Mouse (Mus musculus) neural tube, embryonic 13.5 days (tissue): ENCODE data around the gene Fat1. TPM values are rescaled to one million over a fixed set of nuclear protein-coding genes. Genes with fewer than 3 reads are reported as not detected.

Experiments
- ATAC-seq: fragments of 200-750 bp; cut with Nextera tagmentation; 2 replicates; pipeline ENCODE4 v1.8.0; 2017; ENCODE audit warnings: low read depth, mild to moderate bottlenecking, moderate TSS enrichment, moderate library complexity
- H3K27ac ChIP-seq: fragments of 300-500 bp; sonication (generic); replicated peaks from 2 replicates; pipeline ENCODE4 v1.5.1; 2015; ENCODE audit warnings: moderate library complexity, mild to moderate bottlenecking, inconsistent platforms
- H3K27me3 ChIP-seq: fragments of 300-500 bp; sonication (generic); 2 replicates; pipeline ENCODE4 v1.6.1; 2015; ENCODE audit warnings: mild to moderate bottlenecking, inconsistent platforms
- H3K36me3 ChIP-seq: fragments of 300-500 bp; sonication (generic); 2 replicates; pipeline ENCODE4 v1.6.1; 2015; ENCODE audit warnings: mild to moderate bottlenecking, inconsistent platforms
- H3K4me1 ChIP-seq: fragments of 300-500 bp; sonication (generic); replicated peaks from 2 replicates; pipeline ENCODE4 v1.6.1; 2015; ENCODE audit warnings: inconsistent platforms
- H3K4me2 ChIP-seq: fragments of 300-500 bp; sonication (generic); 2 replicates; pipeline ENCODE4 v1.6.1; 2015; ENCODE audit warnings: inconsistent platforms, mild to moderate bottlenecking, moderate library complexity
- H3K4me3 ChIP-seq: fragments of 300-500 bp; sonication (generic); 2 replicates; pipeline ENCODE4 v1.5.1; 2015; ENCODE audit warnings: mild to moderate bottlenecking, inconsistent platforms
- H3K9ac ChIP-seq: fragments of 300-500 bp; sonication (generic); 2 replicates; pipeline ENCODE4 v1.6.1; 2015; ENCODE audit warnings: moderate library complexity, mild to moderate bottlenecking, inconsistent platforms
- H3K9me3 ChIP-seq: fragments of 300-500 bp; sonication (generic); 2 replicates; pipeline ENCODE4 v1.6.1; 2016; ENCODE audit warnings: inconsistent platforms
- WGBS: fragments of 180-500 bp; shearing (Covaris S2); methylation state at CpG from one replicate; pipeline ENCODE4 v1.1.7; 2015; 5-methylcytosine and 5-hydroxymethylcytosine counted together
- polyA plus RNA-seq: library from polyadenylated mRNA; unstranded; fragments of >200 nt; fragmentation: Nextera tagmentation; extraction: Ambion mirVana; gene quantifications from 2 replicates; pipeline ENCODE4 v1.2.1, GENCODE M21; 2015

The Fat1 gene
- polyA plus RNA-seq, 1 experiment from 2014 or later, result 12.1 TPM

- Histone ChIP-seq H3K36me3 (peaks cover 23% of the 10 kb centered on the region), H3K27ac (no peak overlapping the region), H3K4me3 (no peak overlapping the region), H3K4me1 (no peaks in the 10 kb centered on the region), H3K9me3 (peaks cover 4% of the 10 kb centered on the region; the same call in 1 of the 2 replicates), H3K9ac (no peak overlapping the region), H3K4me2 (no peak overlapping the region), H3K27me3 (no peaks in the 10 kb centered on the region)
- 94% methylated on average over 11 of the region's 11 CpGs for whole genome bisulfite sequencing
- ATAC-seq, result no peak
Observed at GRCm38 (mm10) chr8:45014498-45015067, 79.3 kb downstream of the Fat1 start.

GRCm38 (mm10) chr8:45015876-45016275, 80.6 kb downstream of the Fat1 start:
- no peak overlapping the region for H3K4me2 ChIP-seq
- H3K36me3 ChIP-seq, result peaks cover 11% of the 10 kb centered on the region
- no peak overlapping the region for H3K9ac ChIP-seq
- H3K4me3 ChIP-seq, result no peak overlapping the region
- WGBS, result 85% methylated on average over 8 of the region's 8 CpGs
- H3K27ac ChIP-seq, result no peak overlapping the region
- no peaks in the 10 kb centered on the region for H3K27me3 ChIP-seq
- H3K9me3 ChIP-seq, result no peaks in the 10 kb centered on the region
- H3K4me1 ChIP-seq, result no peaks in the 10 kb centered on the region
- no peak for ATAC-seq

- WGBS, result 81% methylated on average over 5 of the region's 5 CpGs
- Histone ChIP-seq H3K9ac (no peak overlapping the region), H3K4me2 (no peak overlapping the region), H3K36me3 (peaks cover 27% of the 10 kb centered on the region), H3K27ac (no peak overlapping the region), H3K9me3 (peaks cover 10% of the 10 kb centered on the region; the same call in 1 of the 2 replicates), H3K4me1 (no peaks in the 10 kb centered on the region), H3K27me3 (no peaks in the 10 kb centered on the region), H3K4me3 (no peak overlapping the region)
- no peak for ATAC-seq
Observed at GRCm38 (mm10) chr8:45019241-45019640, 84.0 kb downstream of the Fat1 start.

- no peak overlapping the region for H3K9ac ChIP-seq
- H3K9me3 ChIP-seq, result peaks cover 18% of the 10 kb centered on the region
- H3K27ac ChIP-seq, result no peak overlapping the region
- H3K4me2 ChIP-seq, result no peak overlapping the region
- no peak overlapping the region for H3K4me3 ChIP-seq
- H3K36me3 ChIP-seq, result peaks cover 41% of the 10 kb centered on the region
- no peaks in the 10 kb centered on the region for H3K27me3 ChIP-seq
- H3K4me1 ChIP-seq, result no peaks in the 10 kb centered on the region
- no peak for ATAC-seq
- 93% methylated on average over 5 of the region's 5 CpGs for WGBS
Observed at GRCm38 (mm10) chr8:45021171-45021570, 85.9 kb downstream of the Fat1 start.

- peaks cover 18% of the 10 kb centered on the region for H3K9me3 ChIP-seq
- no peak overlapping the region for H3K4me2 ChIP-seq
- H3K4me3 ChIP-seq, result no peak overlapping the region
- no peak for ATAC-seq
- H3K27me3 ChIP-seq, result no peaks in the 10 kb centered on the region
- no peak overlapping the region for H3K9ac ChIP-seq
- WGBS, result 95% methylated on average over 21 of the region's 21 CpGs
- H3K4me1 ChIP-seq, result no peaks in the 10 kb centered on the region
- no peak overlapping the region for H3K27ac ChIP-seq
- H3K36me3 ChIP-seq, result peaks cover 48% of the 10 kb centered on the region
Observed at GRCm38 (mm10) chr8:45021911-45022665, 86.8 kb downstream of the Fat1 start.

- Histone ChIP-seq H3K4me1 (no peaks in the 10 kb centered on the region), H3K27me3 (no peaks in the 10 kb centered on the region), H3K4me2 (no peak overlapping the region), H3K27ac (no peak overlapping the region), H3K9ac (no peak overlapping the region), H3K9me3 (peaks cover 18% of the 10 kb centered on the region), H3K36me3 (peaks cover 72% of the 10 kb centered on the region), H3K4me3 (no peak overlapping the region)
- ATAC-seq, result no peak
- WGBS, result 44% methylated on average over 6 of the region's 6 CpGs
Observed at GRCm38 (mm10) chr8:45028081-45028497, 92.8 kb downstream of the Fat1 start.

- Histone ChIP-seq H3K36me3 (peaks cover 88% of the 10 kb centered on the region), H3K9me3 (no peaks in the 10 kb centered on the region), H3K9ac (no peak overlapping the region), H3K27ac (no peak overlapping the region), H3K4me1 (no peaks in the 10 kb centered on the region), H3K27me3 (no peaks in the 10 kb centered on the region), H3K4me2 (no peak overlapping the region), H3K4me3 (no peak overlapping the region)
- ATAC-seq, result no peak
- WGBS, result 86% methylated on average over 15 of the region's 15 CpGs
Observed at GRCm38 (mm10) chr8:45038350-45038749, 103.1 kb downstream of the Fat1 start.

GRCm38 (mm10) chr8:45044160-45044559, 108.9 kb downstream of the Fat1 start:
- H3K4me3 ChIP-seq, result no peak overlapping the region
- 96% methylated on average over 26 of the region's 26 CpGs for WGBS
- no peaks in the 10 kb centered on the region for H3K27me3 ChIP-seq
- peaks cover 62% of the 10 kb centered on the region for H3K36me3 ChIP-seq
- no peak overlapping the region for H3K9ac ChIP-seq
- H3K27ac ChIP-seq, result no peak overlapping the region
- no peaks in the 10 kb centered on the region for H3K4me1 ChIP-seq
- H3K4me2 ChIP-seq, result no peak overlapping the region
- ATAC-seq, result no peak
- H3K9me3 ChIP-seq, result no peaks in the 10 kb centered on the region

- H3K4me2 ChIP-seq, result no peak overlapping the region
- no peak overlapping the region for H3K4me3 ChIP-seq
- peaks cover 41% of the 10 kb centered on the region for H3K36me3 ChIP-seq
- H3K27ac ChIP-seq, result no peak overlapping the region
- no peak for ATAC-seq
- no peaks in the 10 kb centered on the region for H3K27me3 ChIP-seq
- no peaks in the 10 kb centered on the region for H3K4me1 ChIP-seq
- H3K9ac ChIP-seq, result no peak overlapping the region
- H3K9me3 ChIP-seq, result no peaks in the 10 kb centered on the region
- 91% methylated on average over 8 of the region's 8 CpGs for WGBS
Observed at GRCm38 (mm10) chr8:45050451-45050850, 115.2 kb downstream of the Fat1 start.

GRCm38 (mm10) chr8:45051236-45051635, 116.0 kb downstream of the Fat1 start:
- ATAC-seq, result no peak
- Histone ChIP-seq H3K4me3 (no peak overlapping the region), H3K9me3 (no peaks in the 10 kb centered on the region), H3K27ac (no peak overlapping the region), H3K4me2 (no peak overlapping the region), H3K9ac (no peak overlapping the region), H3K4me1 (no peaks in the 10 kb centered on the region), H3K27me3 (no peaks in the 10 kb centered on the region), H3K36me3 (peaks cover 41% of the 10 kb centered on the region)
- WGBS, result 94% methylated on average over 30 of the region's 30 CpGs

- WGBS, result 80% methylated on average over 1 of the region's 1 CpGs
- no peak overlapping the region for H3K9ac ChIP-seq
- ATAC-seq, result 0 out of 2 replicates have a peak, but pooled peaks have one; percentile 47
- H3K9me3 ChIP-seq, result no peaks in the 10 kb centered on the region
- H3K4me3 ChIP-seq, result no peak overlapping the region
- no peaks in the 10 kb centered on the region for H3K4me1 ChIP-seq
- no peaks in the 10 kb centered on the region for H3K27me3 ChIP-seq
- H3K27ac ChIP-seq, result no peak overlapping the region
- peaks cover 41% of the 10 kb centered on the region for H3K36me3 ChIP-seq
- no peak overlapping the region for H3K4me2 ChIP-seq
Observed at GRCm38 (mm10) chr8:45052205-45052604, 117.0 kb downstream of the Fat1 start.

- Histone ChIP-seq H3K27me3 (no peaks in the 10 kb centered on the region), H3K9me3 (no peaks in the 10 kb centered on the region), H3K27ac (no peak overlapping the region), H3K4me1 (no peaks in the 10 kb centered on the region), H3K4me3 (no peak overlapping the region), H3K4me2 (no peak overlapping the region), H3K36me3 (peaks cover 41% of the 10 kb centered on the region), H3K9ac (no peak overlapping the region)
- WGBS, result 95% methylated on average over 9 of the region's 9 CpGs
- no peak for ATAC-seq
Observed at GRCm38 (mm10) chr8:45052618-45053017, 117.4 kb downstream of the Fat1 start.
